Mouse (Mus musculus): ENCODE measurements around the gene Syt2.

GRCm38 (mm10) chr1:134722891-134723290 lies 76.4 kb downstream of the Syt2 start:
- TF ChIP-seq CTCF (IDR thresholded peaks at IDR 0.05; ENCODE audit: borderline replicate concordance, extremely low read depth, insufficient read depth, insufficient read length) (no peak), POLR2A (IDR thresholded peaks at IDR 0.05; ENCODE audit: borderline replicate concordance, extremely low read depth, insufficient read depth, insufficient read length, poor library complexity, severe bottlenecking) (no peak)

All from brain, embryonic 14.5 days (tissue).